Mouse (Mus musculus) heart, postnatal 25 days (tissue): Measurements from ENCODE around the gene Slc35g2. TPM values are rescaled to one million over a fixed set of nuclear protein-coding genes. Genes with fewer than 3 reads are reported as not detected.
A peak's percentile ranks its signal among the peaks of the same experiment; 100 is the strongest.

Source experiments
- DNase-seq: peaks from one replicate; pipeline ENCODE4 v3.0.0; 2022; ENCODE audit warnings: low spot score
- intact Hi-C: fragments of 180-260 bp; cut with DNase I; formaldehyde crosslinking; loops from one replicate; pipeline ENCODE4 v1.15.1; 2025
- total RNA-seq, 2 experiments: library from RNA; stranded (reverse); gene quantifications; 2 replicates each; pipeline ENCODE4 v1.2.3; 2021

Gene Slc35g2
- total RNA-seq, 2 experiments from 2014 or later = 3.7 to 4.9 TPM

DNA sequence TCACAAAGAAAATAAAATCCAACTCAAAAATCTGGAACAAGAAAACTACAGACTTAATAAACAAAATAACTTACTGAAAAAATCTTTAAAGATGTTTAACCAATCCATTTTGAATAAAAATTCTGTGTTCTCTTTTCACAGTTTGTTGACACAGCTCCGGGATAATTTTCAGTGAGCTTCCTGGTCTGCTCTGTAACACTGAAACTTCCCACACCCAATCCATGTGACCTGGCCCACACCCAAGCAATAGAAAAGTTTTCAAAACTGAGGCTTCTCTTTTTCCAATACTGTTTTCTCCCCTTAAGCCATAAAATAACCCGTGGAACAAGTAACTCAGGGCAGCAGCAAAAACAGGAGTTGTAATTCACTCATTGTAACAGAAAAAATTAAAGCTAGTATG lies 64.2 kb downstream of the Slc35g2 start:
- peak; percentile 48 for DNase-seq
- intact Hi-C loops = loop anchor here (1.0 to 5.0 kb wide), 2 partner anchors 35 to 41 kb away; partner anchors contain the start of gene Nck1

DNA sequence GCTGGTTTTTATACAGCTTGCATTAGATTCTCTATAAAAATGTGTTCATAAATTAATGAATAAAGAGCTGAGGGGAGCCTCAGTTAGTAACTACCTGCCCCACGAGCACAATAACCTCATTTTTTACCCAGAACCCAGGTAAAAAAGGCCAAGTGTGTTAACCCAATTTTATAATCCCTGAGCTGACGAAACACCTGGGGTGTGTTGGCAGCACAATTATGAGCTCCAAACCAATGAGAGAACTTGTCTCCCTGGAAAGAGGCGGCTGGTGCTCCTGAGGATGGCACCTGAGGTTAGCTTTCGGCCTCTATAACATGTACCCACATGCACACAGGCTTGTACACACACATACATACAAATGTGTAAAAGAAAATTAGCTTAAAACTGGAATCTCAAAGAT lies 65.4 kb downstream of the Slc35g2 start:
- intact Hi-C loops = loop anchor here (5.0 kb wide), 1 partner anchor 42 kb away; the partner anchor contains the start of gene Nck1
- DNase-seq = no peak

Other genes with a start within 250 kb of the Slc35g2 start
- gene Il20rb, start 84.3 kb downstream of the Slc35g2 start, total RNA-seq = 1 to 10 TPM in 1 of 2 experiments, under 1 TPM in 1; 0.87 to 1.0 TPM
- gene Nck1, start 25.0 kb downstream of the Slc35g2 start, total RNA-seq = 10 to 100 TPM; 44.9 to 51.9 TPM
- gene Stag1, start 26.7 kb upstream of the Slc35g2 start, total RNA-seq = 10 to 100 TPM; 27.1 to 30.6 TPM